Mouse (Mus musculus): ENCODE results near the gene Ect2.

DNA sequence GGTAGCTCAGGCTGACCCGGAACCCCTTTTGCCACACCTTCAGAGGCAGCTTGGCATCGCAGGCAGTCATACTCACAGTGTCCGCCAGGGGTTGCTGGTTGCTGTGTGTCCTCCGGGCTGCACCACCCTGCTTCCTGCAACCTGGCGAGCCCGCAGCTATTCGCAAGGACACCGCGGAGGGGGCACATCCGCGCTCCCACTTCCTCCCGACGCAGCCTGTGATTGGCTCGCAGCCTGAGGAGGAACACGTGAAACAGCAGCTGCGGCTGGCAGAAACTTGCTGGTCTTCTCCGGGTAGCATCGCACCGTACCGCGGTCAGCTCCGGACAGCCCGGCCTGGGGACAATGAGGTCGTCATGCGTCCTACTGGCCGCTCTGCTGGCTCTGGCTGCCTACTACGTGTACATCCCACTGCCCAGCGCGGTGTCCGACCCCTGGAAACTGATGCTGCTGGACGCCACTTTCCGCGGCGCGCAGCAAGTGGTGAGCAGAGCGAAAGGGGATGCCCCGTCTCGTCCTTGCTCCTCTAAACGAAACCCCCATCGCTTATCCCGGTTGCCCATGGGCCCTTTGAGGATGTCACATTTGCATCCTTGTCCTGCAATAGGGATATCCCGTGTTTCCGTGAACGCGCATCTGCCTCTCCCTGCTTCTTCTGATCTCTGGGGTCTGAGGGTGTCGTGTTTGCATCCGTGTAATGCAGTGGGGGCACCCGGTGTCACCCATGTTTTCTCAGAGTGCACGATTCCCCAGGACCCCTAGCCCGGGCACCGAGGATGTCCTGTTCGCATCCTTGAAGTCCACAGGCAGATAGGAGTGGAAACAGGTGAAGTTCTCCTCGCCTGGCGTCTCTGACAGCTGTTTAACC lies 29.3 kb upstream of the Ect2 start, which contains the start of gene Nceh1:
- TF ChIP-seq CTCF (IDR thresholded peaks at IDR 0.05 in 2 of 3, conservative IDR thresholded peaks at IDR 0.05 in 1 of 3; ENCODE audit: control insufficient read depth in 1 of 3, insufficient read depth in 1 of 3, low read depth in 2 of 3, low read length in 3 of 3, poor library complexity in 1 of 3, severe bottlenecking in 1 of 3) (peak; percentile 82 to 89 (median 82)), POLR2A (IDR thresholded peaks at IDR 0.05; ENCODE audit: control insufficient read depth in 1 of 2, insufficient read depth in 1 of 2, low read depth in 1 of 2, low read length in 2 of 2, poor library complexity in 1 of 2) (peak; percentile 51 to 84), EP300 (IDR thresholded peaks at IDR 0.05; ENCODE audit: low read depth in 1 of 2, low read length in 2 of 2) (no peak), UBTF (IDR thresholded peaks at IDR 0.05; ENCODE audit: borderline replicate concordance, insufficient read depth, low read depth, low read length) (no peak), TAL1 (IDR thresholded peaks at IDR 0.05; ENCODE audit: low read length) (no peak), MAZ (IDR thresholded peaks at IDR 0.05; ENCODE audit: low read depth, low read length) (peak; percentile 97), GABPA (IDR thresholded peaks at IDR 0.05; ENCODE audit: low read depth, low read length) (no peak), USF1 (IDR thresholded peaks at IDR 0.05; ENCODE audit: low read depth, low read length) (peak; percentile 76), GATA1 (IDR thresholded peaks at IDR 0.05; ENCODE audit: low read depth, low read length) (no peak), CHD1 (IDR thresholded peaks at IDR 0.05; ENCODE audit: low read depth, low read length) (no peak), HCFC1 (IDR thresholded peaks at IDR 0.05; ENCODE audit: low read depth, low read length) (peak; percentile 78), TCF12 (IDR thresholded peaks at IDR 0.05; ENCODE audit: low read depth, low read length) (no peak; the same call in 1 of the 2 replicates), E2F4 (IDR thresholded peaks at IDR 0.05; ENCODE audit: borderline replicate concordance, low read depth, low read length) (no peak), RAD21 (IDR thresholded peaks at IDR 0.05; ENCODE audit: low read depth, low read length) (peak; percentile 72)

Data from MEL (cell line).